In the genomic region with DNA sequence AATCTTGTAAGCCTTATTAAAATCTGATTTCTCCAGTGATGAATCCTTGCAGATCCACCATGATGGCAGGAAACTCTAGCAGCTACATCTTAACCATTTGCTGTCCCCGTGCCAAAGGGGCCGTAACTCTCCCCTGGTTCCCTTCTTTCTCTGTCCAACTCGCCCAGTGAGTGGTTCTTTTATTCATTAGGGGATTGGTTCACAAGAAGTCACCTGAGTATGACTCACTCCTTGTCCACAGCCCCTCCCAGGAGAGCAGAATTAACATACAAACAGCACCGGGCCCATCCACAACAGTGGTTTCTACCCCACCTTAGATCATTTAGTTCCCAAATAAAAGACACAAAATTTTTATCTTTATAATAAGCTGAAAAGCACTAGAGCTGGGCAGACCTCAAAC, we compare ENCODE assay signal across 29 mouse cellular contexts. TPM values are rescaled to one million over a fixed set of nuclear protein-coding genes. Genes with fewer than 3 reads are reported as not detected.
"Had no signal": no experiment of that assay in that cellular context is flagged by ENCODE, and none has a peak within 500 bp of the region (broad histone marks: within the 10 kb centered on the region; RNA-seq: fewer than 3 reads in every experiment).

No protein-coding gene starts in this region.

- H3K4me3 ChIP-seq: gastrocnemius, adult 2 months; heart, adult 2 months; hindbrain, embryonic 10.5 days; hindbrain, embryonic 12.5 days; intestine, embryonic 15.5 days; layer of hippocampus, adult 2 months; left cerebral cortex, adult 2 months; limb, embryonic 10.5 days; limb, embryonic 12.5 days had no signal

- ATAC-seq: hindbrain, embryonic 16.5 days; inflammation-experienced regulatory T-cells, adult 6 months; intestine, embryonic 15.5 days; intestine, postnatal 0 days had no signal

- H3K27me3 ChIP-seq: hindbrain, embryonic 12.5 days; intestine, embryonic 15.5 days; limb, embryonic 12.5 days had no signal

- H3K4me2 ChIP-seq: heart, embryonic 11.5 days; hindbrain, embryonic 12.5 days; hindbrain, embryonic 14.5 days; intestine, embryonic 15.5 days; limb, embryonic 12.5 days; liver, embryonic 11.5 days had no signal

- H3K27ac ChIP-seq: gastrocnemius, adult 2 months; heart, adult 2 months; hindbrain, embryonic 10.5 days; hindbrain, embryonic 12.5 days; hindbrain, embryonic 14.5 days; intestine, embryonic 15.5 days; layer of hippocampus, adult 2 months; left cerebral cortex, adult 2 months; limb, embryonic 10.5 days; limb, embryonic 12.5 days had no signal

- H3K9me3 ChIP-seq: hindbrain, embryonic 10.5 days; hindbrain, embryonic 12.5 days; intestine, embryonic 15.5 days; limb, embryonic 10.5 days; limb, embryonic 12.5 days had no signal

- H3K4me1 ChIP-seq: hindbrain, embryonic 10.5 days; hindbrain, embryonic 12.5 days; intestine, embryonic 15.5 days; limb, embryonic 10.5 days; limb, embryonic 12.5 days had no signal

- H3K36me3 ChIP-seq: hindbrain, embryonic 10.5 days; hindbrain, embryonic 12.5 days; intestine, embryonic 15.5 days; limb, embryonic 10.5 days; limb, embryonic 12.5 days had no signal

- DNase-seq: gastrocnemius, adult 2 months; gastrocnemius, postnatal 10 days; gastrocnemius, postnatal 25 days; heart, adult 2 months; heart, postnatal 10 days; heart, postnatal 4 days; kidney, adult 18-20 months; kidney, adult 8-10 months; kidney, postnatal 10 days; kidney, postnatal 25 days; kidney, postnatal 4 days; liver had no signal

- H3K9ac ChIP-seq: hindbrain, embryonic 12.5 days; hindbrain, embryonic 14.5 days; intestine, embryonic 15.5 days; limb, embryonic 12.5 days had no signal

RNA-seq across cellular contexts. Expression of gene Gm9972, which starts 3.4 kb away (rescaled TPM):
- polyA plus RNA-seq: frontal cortex, adult 2 months; heart, adult 2 months; heart, embryonic 11.5 days; heart, embryonic 14.5 days; heart, embryonic 16.5 days; hindbrain, embryonic 12.5 days; hindbrain, embryonic 14.5 days; inflammation-experienced regulatory T-cells, adult 6 months; intestine, embryonic 15.5 days; intestine, postnatal 0 days; kidney, embryonic 16.5 days; limb, embryonic 10.5 days; limb, embryonic 12.5 days; liver, embryonic 11.5 days had no signal
